Mouse (Mus musculus): ENCODE measurements at regions not wholly inside any gene's neighbourhood (a gene's known extent, or its start where the extent isn't known, plus 50 kb on each side); places are given as distances from the start of the nearest gene placed in this dataset.

- DNase-seq (ENCODE audit: low read depth, low spot score), result no peak
Measured at GRCm38 (mm10) chr7:95810096-95810495, 360.9 kb upstream of the Tenm4 start.

GRCm38 (mm10) chr7:95814865-95815264 is 356.2 kb upstream of the Tenm4 start:
- no peak for DNase-seq (ENCODE audit: low read depth, low spot score)

GRCm38 (mm10) chr7:95823539-95823938 is 347.5 kb upstream of the Tenm4 start:
- DNase-seq (ENCODE audit: low read depth, low spot score), result no peak

- DNase-seq (ENCODE audit: low read depth, low spot score), result no peak
Measured at GRCm38 (mm10) chr7:95829889-95830288, 341.2 kb upstream of the Tenm4 start.

- no peak for DNase-seq (ENCODE audit: low read depth, low spot score)
Measured at GRCm38 (mm10) chr7:95834236-95834919, 336.7 kb upstream of the Tenm4 start.

GRCm38 (mm10) chr7:95840476-95840875 is 330.6 kb upstream of the Tenm4 start:
- DNase-seq (ENCODE audit: low read depth, low spot score), result no peak

GRCm38 (mm10) chr7:95849874-95850273 is 321.2 kb upstream of the Tenm4 start:
- DNase-seq (ENCODE audit: low read depth, low spot score), result no peak

- no peak for DNase-seq (ENCODE audit: low read depth, low spot score)
Measured at GRCm38 (mm10) chr7:95852630-95853029, 318.4 kb upstream of the Tenm4 start.

GRCm38 (mm10) chr7:95853225-95853812 is 317.7 kb upstream of the Tenm4 start:
- DNase-seq (ENCODE audit: low read depth, low spot score), result no peak

- no peak for DNase-seq (ENCODE audit: low read depth, low spot score)
Measured at GRCm38 (mm10) chr7:95858247-95858646, 312.8 kb upstream of the Tenm4 start.

- DNase-seq (ENCODE audit: low read depth, low spot score), result no peak
Measured at GRCm38 (mm10) chr7:95864233-95864632, 306.8 kb upstream of the Tenm4 start.

GRCm38 (mm10) chr7:95865270-95865669 is 305.8 kb upstream of the Tenm4 start:
- no peak for DNase-seq (ENCODE audit: low read depth, low spot score)

GRCm38 (mm10) chr7:95868753-95869152 is 302.3 kb upstream of the Tenm4 start:
- DNase-seq (ENCODE audit: low read depth, low spot score), result no peak

GRCm38 (mm10) chr7:95880576-95881267 is 290.3 kb upstream of the Tenm4 start:
- no peak for DNase-seq (ENCODE audit: low read depth, low spot score)

GRCm38 (mm10) chr7:95901524-95901923 is 269.5 kb upstream of the Tenm4 start:
- DNase-seq (ENCODE audit: low read depth, low spot score), result no peak

GRCm38 (mm10) chr7:95914406-95915080 is 256.5 kb upstream of the Tenm4 start:
- no peak for DNase-seq (ENCODE audit: low read depth, low spot score)

- no peak for DNase-seq (ENCODE audit: low read depth, low spot score)
Measured at GRCm38 (mm10) chr7:95919932-95920331, 251.1 kb upstream of the Tenm4 start.

GRCm38 (mm10) chr7:95924805-95925204 is 246.2 kb upstream of the Tenm4 start:
- no peak for DNase-seq (ENCODE audit: low read depth, low spot score)

GRCm38 (mm10) chr7:95926119-95927039 is 244.7 kb upstream of the Tenm4 start:
- no peak for DNase-seq (ENCODE audit: low read depth, low spot score)

- no peak for DNase-seq (ENCODE audit: low read depth, low spot score)
Measured at GRCm38 (mm10) chr7:95936599-95936998, 234.4 kb upstream of the Tenm4 start.

- no peak for DNase-seq (ENCODE audit: low read depth, low spot score)
Measured at GRCm38 (mm10) chr7:95943420-95943819, 227.6 kb upstream of the Tenm4 start.
